Mouse (Mus musculus) lung, embryonic 15.5 days (tissue): ENCODE data around the gene Olfr1369-ps1. TPM values are rescaled to one million over a fixed set of nuclear protein-coding genes. Genes with fewer than 3 reads are reported as not detected.

Experiments
- polyA plus RNA-seq: library from polyadenylated mRNA; unstranded; fragments of >200 nt; fragmentation: Nextera tagmentation; extraction: Ambion mirVana; gene quantifications from 2 replicates; pipeline ENCODE4 v1.2.1, GENCODE M21; 2015

The Olfr1369-ps1 gene
- polyA plus RNA-seq, 1 experiment from 2014 or later, result not detected

Other genes starting within 250 kb of the Olfr1369-ps1 start
- not detected in 2 replicates for gene Olfr1370, start 36.5 kb upstream of the Olfr1369-ps1 start, polyA plus RNA-seq
- gene Olfr263, start 18.2 kb downstream of the Olfr1369-ps1 start, polyA plus RNA-seq, result not detected in 2 replicates
- not detected in 2 replicates for gene Olfr1368, start 34.4 kb downstream of the Olfr1369-ps1 start, polyA plus RNA-seq
- gene Trim27, start 68.0 kb downstream of the Olfr1369-ps1 start, polyA plus RNA-seq, result 147 and 148 TPM in 2 replicates
- not detected in 2 replicates for gene Gpx5, start 181.2 kb downstream of the Olfr1369-ps1 start, polyA plus RNA-seq
- not detected in 2 replicates for gene Gpx6, start 200.6 kb downstream of the Olfr1369-ps1 start, polyA plus RNA-seq
- not detected in 2 replicates for gene Olfr1367, start 235.4 kb downstream of the Olfr1369-ps1 start, polyA plus RNA-seq